Mouse (Mus musculus) limb, embryonic 12.5 days (tissue): Measurements from ENCODE around the gene Plekho2. TPM values are rescaled to one million over a fixed set of nuclear protein-coding genes. Genes with fewer than 3 reads are reported as not detected.

Experiments used
- ATAC-seq: fragments of 200-750 bp; cut with Nextera tagmentation; 2 replicates; pipeline ENCODE4 v1.8.0; 2017; ENCODE audit warnings: low read depth, moderate TSS enrichment; ENCODE audit not compliant: insufficient number of reproducible peaks, insufficient read depth, low FRiP score, low TSS enrichment
- H3K27ac ChIP-seq: fragments of 300-500 bp; sonication (generic); 2 replicates; pipeline ENCODE4 v1.5.1; 2016; ENCODE audit warnings: mild to moderate bottlenecking, moderate library complexity
- H3K27me3 ChIP-seq: fragments of 300-500 bp; sonication (generic); 2 replicates; pipeline ENCODE4 v1.6.1; 2016; ENCODE audit warnings: mild to moderate bottlenecking, moderate library complexity
- H3K36me3 ChIP-seq: fragments of 300-500 bp; sonication (generic); 2 replicates; pipeline ENCODE4 v1.6.1; 2016; ENCODE audit warnings: mild to moderate bottlenecking, moderate library complexity
- H3K4me1 ChIP-seq: fragments of 300-500 bp; sonication (generic); replicated peaks from 2 replicates; pipeline ENCODE4 v1.6.1; 2016
- H3K4me2 ChIP-seq: fragments of 300-500 bp; sonication (generic); 2 replicates; pipeline ENCODE4 v1.6.1; 2016; ENCODE audit warnings: mild to moderate bottlenecking, moderate library complexity
- H3K4me3 ChIP-seq: fragments of 300-500 bp; sonication (generic); replicated peaks from 2 replicates; pipeline ENCODE4 v1.5.1; 2016; ENCODE audit warnings: mild to moderate bottlenecking
- H3K9ac ChIP-seq: fragments of 300-500 bp; sonication (generic); replicated peaks from 2 replicates; pipeline ENCODE4 v1.6.1; 2016; ENCODE audit warnings: mild to moderate bottlenecking, moderate library complexity
- H3K9me3 ChIP-seq: fragments of 300-500 bp; sonication (generic); 2 replicates; pipeline ENCODE4 v1.6.1; 2016; ENCODE audit warnings: mild to moderate bottlenecking, moderate library complexity
- WGBS: fragments of 180-500 bp; shearing (Covaris S2); methylation state at CpG from one replicate; pipeline ENCODE4 v1.1.7; 2016; 5-methylcytosine and 5-hydroxymethylcytosine counted together
- polyA plus RNA-seq: library from polyadenylated mRNA; unstranded; fragments of >200 nt; fragmentation: Nextera tagmentation; extraction: Ambion mirVana; gene quantifications from 2 replicates; pipeline ENCODE4 v1.2.1, GENCODE M21; 2016

The Plekho2 gene
- polyA plus RNA-seq, 1 experiment from 2014 or later: 12.2 TPM

- H3K4me2 ChIP-seq: no peak overlapping the region
- H3K27me3 ChIP-seq: no peaks in the 10 kb centered on the region
- no peaks in the 10 kb centered on the region for H3K9me3 ChIP-seq
- H3K9ac ChIP-seq: no peak overlapping the region
- peaks cover 20% of the 10 kb centered on the region for H3K4me1 ChIP-seq
- H3K27ac ChIP-seq: peak overlapping the region; percentile 41; the same call in 1 of the 2 replicates
- no peak overlapping the region for H3K4me3 ChIP-seq
- no peak for ATAC-seq
- 59% methylated on average over 13 of the region's 13 CpGs for WGBS
- no peaks in the 10 kb centered on the region for H3K36me3 ChIP-seq
Measured at GRCm38 (mm10) chr9:65541126-65542068, 38.4 kb downstream of the Plekho2 start.

GRCm38 (mm10) chr9:65539697-65540096, 40.1 kb downstream of the Plekho2 start:
- Histone ChIP-seq H3K9ac (no peak overlapping the region), H3K4me2 (no peak overlapping the region), H3K9me3 (no peaks in the 10 kb centered on the region), H3K27me3 (no peaks in the 10 kb centered on the region), H3K4me3 (no peak overlapping the region), H3K4me1 (peaks cover 9% of the 10 kb centered on the region), H3K27ac (no peak overlapping the region), H3K36me3 (no peaks in the 10 kb centered on the region)
- WGBS: 84% methylated on average over 9 of the region's 9 CpGs
- ATAC-seq: no peak

GRCm38 (mm10) chr9:65537901-65538630, 41.8 kb downstream of the Plekho2 start:
- 85% methylated on average over 8 of the region's 8 CpGs for WGBS
- Histone ChIP-seq H3K27ac (no peak overlapping the region), H3K36me3 (no peaks in the 10 kb centered on the region), H3K4me1 (peaks cover 9% of the 10 kb centered on the region), H3K9ac (no peak overlapping the region), H3K27me3 (no peaks in the 10 kb centered on the region), H3K4me2 (no peak overlapping the region), H3K9me3 (0 out of 2 replicates have a peak, but pooled peaks cover 3% of the 10 kb centered on the region), H3K4me3 (no peak overlapping the region)
- ATAC-seq: no peak

DNA sequence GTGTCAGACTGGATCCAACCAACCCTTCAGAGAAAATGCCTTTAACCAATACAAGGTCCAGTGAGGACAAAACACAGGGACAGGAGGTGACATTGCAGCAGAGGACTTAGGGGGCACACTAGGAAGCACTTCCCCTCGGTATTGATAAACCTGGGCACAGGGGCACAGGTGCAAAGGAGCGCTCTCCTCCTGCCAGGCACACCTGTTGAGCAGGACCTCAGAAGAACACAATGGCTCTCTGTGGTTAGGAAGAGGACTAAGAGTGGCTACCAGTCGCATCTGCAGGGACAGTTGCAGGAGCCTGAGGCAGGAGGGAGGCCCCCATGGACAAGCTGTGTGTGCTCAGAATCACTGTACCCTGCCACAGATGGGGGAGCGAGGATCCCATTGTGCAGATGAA, 43.3 kb downstream of the Plekho2 start:
- H3K27me3 ChIP-seq: no peaks in the 10 kb centered on the region
- H3K36me3 ChIP-seq: no peaks in the 10 kb centered on the region
- 76% methylated on average over 4 of the region's 4 CpGs for WGBS
- 0 out of 2 replicates have a peak, but pooled peaks cover 3% of the 10 kb centered on the region for H3K9me3 ChIP-seq
- peaks cover 4% of the 10 kb centered on the region for H3K4me1 ChIP-seq
- no peak overlapping the region for H3K27ac ChIP-seq
- H3K4me2 ChIP-seq: no peak overlapping the region
- H3K4me3 ChIP-seq: no peak overlapping the region
- no peak for ATAC-seq
- no peak overlapping the region for H3K9ac ChIP-seq

DNA sequence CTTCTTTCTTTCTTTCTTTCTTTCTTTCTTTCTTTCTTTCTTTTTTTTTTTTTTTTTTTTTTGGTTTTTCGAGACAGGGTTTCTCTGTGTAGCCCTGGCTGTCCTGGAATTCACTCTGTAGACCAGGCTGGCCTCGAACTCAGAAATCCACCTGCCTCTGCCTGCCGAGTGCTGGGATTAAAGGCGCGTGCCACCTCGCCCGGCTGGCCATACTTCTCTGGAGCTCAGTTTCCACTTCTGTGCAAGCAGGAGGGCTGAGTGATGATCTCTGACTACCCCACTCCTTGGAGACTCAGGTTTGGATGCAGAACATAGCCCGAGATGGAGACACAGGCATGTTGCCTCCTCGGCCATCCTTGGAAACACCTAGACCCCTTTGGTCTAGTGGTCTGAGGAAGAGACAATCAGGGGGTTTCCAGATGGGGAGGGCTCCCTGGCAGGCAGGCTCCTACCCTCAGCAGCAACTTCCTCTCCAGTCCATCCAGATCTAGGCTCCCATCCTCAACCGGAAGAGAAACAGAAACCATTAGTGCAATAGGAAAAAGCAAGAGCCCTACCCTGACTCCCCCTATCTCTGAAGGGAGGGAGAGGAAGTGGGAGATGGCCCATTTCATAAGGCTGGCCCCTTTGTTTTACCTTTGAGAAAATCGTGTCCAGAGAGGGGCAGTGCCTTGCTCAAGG, 43.9 kb downstream of the Plekho2 start:
- Histone ChIP-seq H3K27me3 (no peaks in the 10 kb centered on the region), H3K4me1 (no peaks in the 10 kb centered on the region), H3K9ac (no peak overlapping the region), H3K27ac (no peak overlapping the region), H3K36me3 (no peaks in the 10 kb centered on the region), H3K4me3 (no peak overlapping the region), H3K9me3 (0 out of 2 replicates have a peak, but pooled peaks cover 3% of the 10 kb centered on the region), H3K4me2 (no peak overlapping the region)
- WGBS: 87% methylated on average over 10 of the region's 11 CpGs
- no peak for ATAC-seq

- ATAC-seq: no peak
- no peaks in the 10 kb centered on the region for H3K36me3 ChIP-seq
- H3K4me2 ChIP-seq: no peak overlapping the region
- WGBS: 42% methylated on average over 3 of the region's 3 CpGs
- H3K9me3 ChIP-seq: 0 out of 2 replicates have a peak, but pooled peaks cover 3% of the 10 kb centered on the region
- no peak overlapping the region for H3K4me3 ChIP-seq
- no peak overlapping the region for H3K27ac ChIP-seq
- no peak overlapping the region for H3K9ac ChIP-seq
- no peaks in the 10 kb centered on the region for H3K4me1 ChIP-seq
- no peaks in the 10 kb centered on the region for H3K27me3 ChIP-seq
Measured at GRCm38 (mm10) chr9:65535191-65535722, 44.6 kb downstream of the Plekho2 start.

DNA sequence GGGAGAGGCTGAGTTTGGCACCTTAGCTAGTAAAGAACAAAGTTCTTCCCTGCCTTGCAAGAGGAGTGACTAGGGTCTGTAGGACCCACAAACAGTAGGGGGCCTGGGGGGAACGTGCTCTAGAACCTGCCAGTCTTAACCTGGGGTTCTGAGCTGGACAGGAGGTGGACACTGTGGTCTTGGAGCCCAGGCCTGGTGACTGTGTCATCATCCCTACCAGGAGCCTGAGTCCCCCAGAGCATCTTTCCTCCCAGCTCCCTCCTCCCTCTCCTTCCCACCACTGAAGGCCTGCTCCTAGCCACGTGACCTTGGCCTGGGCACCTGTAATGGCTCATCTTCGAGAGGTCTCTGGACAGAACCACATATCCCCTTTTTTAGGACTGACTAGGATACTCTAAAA, 45.7 kb downstream of the Plekho2 start:
- 0 out of 2 replicates have a peak, but pooled peaks cover 3% of the 10 kb centered on the region for H3K9me3 ChIP-seq
- WGBS: 86% methylated on average over 3 of the region's 3 CpGs
- H3K27me3 ChIP-seq: no peaks in the 10 kb centered on the region

GRCm38 (mm10) chr9:65532986-65533385, 46.9 kb downstream of the Plekho2 start:
- ATAC-seq: no peak
- Histone ChIP-seq H3K36me3 (no peaks in the 10 kb centered on the region), H3K9ac (no peak overlapping the region), H3K9me3 (0 out of 2 replicates have a peak, but pooled peaks cover 3% of the 10 kb centered on the region), H3K4me2 (no peak overlapping the region), H3K27ac (no peak overlapping the region), H3K4me1 (no peaks in the 10 kb centered on the region), H3K27me3 (no peaks in the 10 kb centered on the region), H3K4me3 (no peak overlapping the region)
- 56% methylated on average over 8 of the region's 8 CpGs for whole genome bisulfite sequencing

More for the DNA sequence above, 45.7 kb downstream of the Plekho2 start:
- H3K4me1 ChIP-seq: no peaks in the 10 kb centered on the region
- ATAC-seq: no peak
- no peak overlapping the region for H3K27ac ChIP-seq
- H3K4me2 ChIP-seq: no peak overlapping the region
- H3K4me3 ChIP-seq: no peak overlapping the region
- no peak overlapping the region for H3K9ac ChIP-seq
- H3K36me3 ChIP-seq: no peaks in the 10 kb centered on the region

DNA sequence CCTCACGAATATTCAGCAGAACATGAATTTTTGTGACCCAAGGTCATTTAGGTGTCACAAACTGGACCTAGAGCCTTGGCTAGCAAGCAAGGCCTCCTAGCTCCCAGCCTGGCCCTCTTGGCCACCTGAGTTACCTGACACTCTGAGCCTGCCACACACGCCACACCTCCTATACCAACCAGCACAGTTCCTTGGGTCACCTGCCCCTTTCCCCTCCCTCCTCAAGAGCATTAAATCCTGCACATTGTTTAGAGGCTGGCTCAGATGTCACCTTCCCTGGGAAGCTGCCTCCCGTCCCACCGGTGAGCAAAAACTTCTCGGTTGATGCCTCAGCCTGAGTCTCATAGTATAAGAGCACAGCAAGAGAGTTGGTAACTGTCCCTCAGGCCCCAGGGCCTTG, 48.6 kb downstream of the Plekho2 start:
- no peak for ATAC-seq
- Histone ChIP-seq H3K4me3 (no peak overlapping the region), H3K36me3 (no peaks in the 10 kb centered on the region), H3K4me2 (no peak overlapping the region), H3K4me1 (no peaks in the 10 kb centered on the region), H3K9me3 (0 out of 2 replicates have a peak, but pooled peaks cover 3% of the 10 kb centered on the region), H3K27ac (no peak overlapping the region), H3K27me3 (no peaks in the 10 kb centered on the region), H3K9ac (no peak overlapping the region)
- WGBS: 75% methylated on average over 5 of the region's 5 CpGs

DNA sequence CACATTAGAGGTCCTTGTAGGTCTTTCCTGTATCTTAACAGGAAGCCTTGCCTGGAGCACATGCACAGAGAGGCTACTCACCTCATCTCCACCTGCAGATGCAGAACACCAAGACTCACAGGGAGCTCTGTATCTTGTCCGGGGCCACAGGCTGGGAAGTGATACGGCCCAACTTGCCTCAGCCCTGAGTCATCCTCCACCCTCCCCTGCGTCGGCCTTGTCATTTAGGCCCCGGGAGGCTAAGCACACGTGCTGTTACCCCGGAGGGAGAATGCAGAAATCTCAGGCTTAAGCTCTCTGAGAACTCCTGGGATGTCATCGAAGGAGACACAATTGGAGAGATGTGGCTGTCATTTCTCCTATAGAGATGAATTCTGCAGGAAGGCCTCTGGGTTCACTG, 50.2 kb downstream of the Plekho2 start:
- H3K4me2 ChIP-seq: no peak overlapping the region
- WGBS: 68% methylated on average over 8 of the region's 8 CpGs
- no peak for ATAC-seq

More for the DNA sequence above, 50.2 kb downstream of the Plekho2 start:
- Histone ChIP-seq H3K36me3 (no peaks in the 10 kb centered on the region), H3K27ac (no peak overlapping the region), H3K4me3 (no peak overlapping the region), H3K9me3 (0 out of 2 replicates have a peak, but pooled peaks cover 3% of the 10 kb centered on the region), H3K9ac (no peak overlapping the region), H3K4me1 (no peaks in the 10 kb centered on the region), H3K27me3 (no peaks in the 10 kb centered on the region)
